Mouse (Mus musculus): ENCODE results near the gene Fam126b. TPM values are rescaled to one million over a fixed set of nuclear protein-coding genes. Genes with fewer than 3 reads are reported as not detected.
A peak's percentile ranks its signal among the peaks of the same experiment; 100 is the strongest.
"Not testable (repeated sequence)": the region's sequence is repeated elsewhere in the genome, so short reads cannot be mapped to it uniquely, and the experiment has no call there.

The Fam126b gene
- total RNA-seq (2014; rRNA removed) (18.1 and 23.6 TPM in 2 replicates), polyA plus RNA-seq (2015; fragmentation: Nextera tagmentation; extraction: Ambion mirVana) (9.8 and 11.7 TPM in 2 replicates)

DNA sequence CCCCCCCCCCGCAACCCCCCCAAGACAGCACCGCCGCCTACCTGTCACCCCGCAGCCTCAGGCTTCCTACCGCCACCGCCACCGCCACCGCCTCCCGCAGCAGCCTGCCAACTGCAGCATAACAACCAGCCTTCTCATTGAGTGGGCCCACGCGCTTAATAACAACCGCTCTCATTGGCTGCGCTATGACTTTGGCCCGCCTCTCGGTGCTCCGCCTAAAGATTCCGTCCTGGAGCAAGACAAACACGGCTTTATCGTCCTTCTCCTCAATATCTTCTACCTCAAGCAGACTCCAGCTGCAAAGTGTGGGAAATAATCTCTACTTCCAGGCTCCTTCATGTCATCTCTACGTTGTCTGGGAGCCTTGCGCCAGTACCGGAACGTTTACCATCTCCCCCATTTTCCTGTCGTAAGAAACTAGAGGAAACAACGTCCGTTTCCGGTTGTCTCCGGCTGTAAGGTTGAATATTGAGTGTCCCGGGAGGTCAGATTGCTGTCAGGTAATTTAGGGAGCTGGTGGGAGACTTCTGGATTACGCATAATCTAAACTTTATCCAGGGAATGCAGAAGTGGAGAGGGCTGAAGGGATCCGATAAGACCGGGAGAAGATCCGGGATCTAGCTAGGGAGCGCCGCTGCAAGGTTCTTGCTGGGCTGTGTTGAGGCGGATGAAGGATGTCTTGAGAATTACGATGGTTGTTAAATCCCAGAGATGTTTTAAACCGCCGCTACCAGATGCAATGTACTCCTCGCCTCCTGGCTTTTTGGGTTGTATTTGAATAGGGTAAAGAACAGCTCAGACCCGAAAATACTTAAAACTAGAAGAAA, at the start of gene Fam126b, which contains the start of gene Ndufb3:
TSS of gene Fam126b (minus strand) at position 153 of the 827 bp plus-strand sequence.
TSS of gene Ndufb3 (plus strand) at position 214 of the 827 bp plus-strand sequence.
- peak within 1 kb of the TSS; percentile 79 for H3K4me2 ChIP-seq (ENCODE audit: low read depth, low read length, poor library complexity, severe bottlenecking)
- H3K9ac ChIP-seq (replicated peaks; ENCODE audit: low read length, poor library complexity, severe bottlenecking): peak within 1 kb of the TSS; percentile 94
- H3K27me3 ChIP-seq (ENCODE audit: insufficient read depth, low read length): no peaks in the 10 kb centered on the region
- peak within 1 kb of the TSS; percentile 87 for H3K27ac ChIP-seq (ENCODE audit: low read depth, low read length)
- peak within 1 kb of the TSS; percentile 78 for H3K4me3 ChIP-seq (ENCODE audit: low read depth, low read length)
- ATAC-seq (ENCODE audit: low FRiP score): peak; percentile 100
- under 1% methylated on average over 40 of the region's 41 CpGs for WGBS
- no peaks in the 10 kb centered on the region for H3K9me3 ChIP-seq (ENCODE audit: low read length)
- H3K36me3 ChIP-seq (ENCODE audit: insufficient read depth, low read length): 0 out of 2 replicates have a peak, but pooled peaks cover 4% of the 10 kb centered on the region
- H3K4me1 ChIP-seq (ENCODE audit: insufficient read depth, low read length): peaks cover 6% of the 10 kb centered on the region; the same call in 1 of the 2 replicates
- DNase-seq (ENCODE audit: low spot score): peak; percentile 96
- no peak for TF ChIP-seq CTCF (IDR thresholded peaks at IDR 0.05)

DNA sequence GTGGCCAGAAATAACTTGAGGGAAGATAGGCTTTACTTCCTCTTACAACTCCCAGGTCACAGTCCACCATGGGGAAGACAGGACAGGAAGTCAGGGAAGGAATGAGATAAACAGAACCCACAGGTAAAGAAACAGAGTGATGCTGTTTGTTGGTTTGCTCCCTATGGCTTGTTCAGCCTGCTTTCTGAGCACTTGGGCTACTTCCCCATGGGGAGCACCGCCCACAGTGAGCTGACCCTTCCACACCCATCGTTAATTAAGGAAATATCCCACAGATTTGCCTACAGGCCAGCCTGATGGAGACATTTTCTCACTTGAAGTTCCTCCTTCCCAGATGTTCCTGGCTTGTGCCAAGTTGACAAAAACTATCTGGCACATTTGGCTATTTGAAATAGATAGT, 42.7 kb upstream of the Fam126b start:
- ATAC-seq (ENCODE audit: low FRiP score); H3K36me3 ChIP-seq (ENCODE audit: insufficient read depth, low read length); H3K4me1 ChIP-seq (ENCODE audit: insufficient read depth, low read length); H3K27ac ChIP-seq (ENCODE audit: low read depth, low read length); H3K4me2 ChIP-seq (ENCODE audit: low read depth, low read length, poor library complexity, severe bottlenecking); DNase-seq (ENCODE audit: low spot score); H3K9ac ChIP-seq (replicated peaks; ENCODE audit: low read length, poor library complexity, severe bottlenecking); H3K9me3 ChIP-seq (ENCODE audit: low read length); H3K4me3 ChIP-seq (ENCODE audit: low read depth, low read length); H3K27me3 ChIP-seq (ENCODE audit: insufficient read depth, low read length): not testable (repeated sequence)
- WGBS: 100% methylated on average over 1 of the region's 2 CpGs

DNA sequence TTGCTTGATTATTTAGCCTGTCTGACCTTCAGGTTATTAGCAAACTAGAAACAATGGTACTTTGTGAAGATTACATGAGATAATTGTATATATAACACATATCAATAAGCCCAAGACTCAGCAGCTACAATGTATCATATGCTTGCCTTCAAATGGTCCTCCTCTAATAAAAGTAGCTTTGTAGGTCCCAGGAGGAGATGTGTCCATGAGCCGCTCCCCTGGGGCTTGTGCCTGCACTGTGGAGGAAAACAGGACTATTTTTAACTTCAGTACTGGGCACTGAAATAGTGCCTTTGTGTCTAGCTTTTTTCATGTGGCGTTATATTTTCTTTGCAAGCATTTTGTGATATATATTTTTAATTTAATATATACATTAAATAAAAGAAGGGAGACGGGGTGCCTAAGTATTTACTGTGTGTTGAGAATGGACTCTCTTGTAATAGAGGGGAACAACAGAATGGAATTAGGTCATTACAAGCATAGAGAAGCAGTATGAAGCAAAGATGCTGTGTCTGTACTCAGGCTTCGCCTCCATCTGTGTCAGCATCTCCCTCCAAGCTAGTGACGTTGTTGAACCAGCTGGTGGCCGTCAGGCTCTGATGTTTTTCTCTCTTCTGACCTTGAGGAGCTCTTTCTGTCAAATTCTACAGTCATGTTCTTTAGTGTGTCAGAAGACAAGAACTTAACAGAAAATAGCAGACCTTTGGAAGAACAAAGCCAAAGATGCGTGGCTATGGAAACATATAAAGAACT, 36.0 kb upstream of the Fam126b start:
- Histone ChIP-seq H3K4me3 (ENCODE audit: low read depth, low read length) (no peak overlapping the region), H3K4me1 (ENCODE audit: insufficient read depth, low read length) (no peaks in the 10 kb centered on the region), H3K27me3 (ENCODE audit: insufficient read depth, low read length) (no peaks in the 10 kb centered on the region), H3K9me3 (ENCODE audit: low read length) (no peaks in the 10 kb centered on the region), H3K9ac (replicated peaks; ENCODE audit: low read length, poor library complexity, severe bottlenecking) (no peak overlapping the region), H3K36me3 (ENCODE audit: insufficient read depth, low read length) (no peaks in the 10 kb centered on the region), H3K4me2 (ENCODE audit: low read depth, low read length, poor library complexity, severe bottlenecking) (no peak overlapping the region), H3K27ac (ENCODE audit: low read depth, low read length) (no peak overlapping the region)
- TF ChIP-seq CTCF (IDR thresholded peaks at IDR 0.05): no peak
- DNase-seq (ENCODE audit: low spot score) (peak; percentile 47), ATAC-seq (ENCODE audit: low FRiP score) (no peak)
- WGBS: 63% methylated on average over 7 of the region's 7 CpGs

DNA sequence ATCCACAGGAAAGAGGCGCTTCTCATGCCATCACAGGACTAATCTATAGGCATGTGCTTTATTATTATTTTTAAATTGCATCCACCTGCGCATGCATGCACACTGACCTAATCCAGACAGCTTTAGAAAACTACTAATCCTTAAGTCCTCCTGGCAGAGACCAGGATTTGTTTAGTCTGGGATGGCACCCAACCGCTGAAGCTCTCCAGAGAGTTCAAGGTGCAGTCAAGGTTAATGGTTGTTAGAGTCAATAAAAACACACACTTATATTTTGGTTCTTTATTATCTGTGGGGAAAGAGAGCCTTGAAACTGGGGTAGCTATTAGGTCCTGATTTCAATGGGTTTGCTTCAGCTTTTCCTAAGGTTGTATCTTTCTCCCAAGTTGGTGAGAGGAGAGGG, 35.1 kb upstream of the Fam126b start:
- no peaks in the 10 kb centered on the region for H3K9me3 ChIP-seq (ENCODE audit: low read length)
- no peak overlapping the region for H3K4me2 ChIP-seq (ENCODE audit: low read depth, low read length, poor library complexity, severe bottlenecking)
- no peak for ATAC-seq (ENCODE audit: low FRiP score)
- no peaks in the 10 kb centered on the region for H3K27me3 ChIP-seq (ENCODE audit: insufficient read depth, low read length)
- H3K36me3 ChIP-seq (ENCODE audit: insufficient read depth, low read length): no peaks in the 10 kb centered on the region
- no peak for DNase-seq (ENCODE audit: low spot score)
- no peak overlapping the region for H3K27ac ChIP-seq (ENCODE audit: low read depth, low read length)
- WGBS: 92% methylated on average over 3 of the region's 3 CpGs
- H3K9ac ChIP-seq (replicated peaks; ENCODE audit: low read length, poor library complexity, severe bottlenecking): no peak overlapping the region
- no peaks in the 10 kb centered on the region for H3K4me1 ChIP-seq (ENCODE audit: insufficient read depth, low read length)
- H3K4me3 ChIP-seq (ENCODE audit: low read depth, low read length): no peak overlapping the region
- TF ChIP-seq CTCF (IDR thresholded peaks at IDR 0.05): no peak

DNA sequence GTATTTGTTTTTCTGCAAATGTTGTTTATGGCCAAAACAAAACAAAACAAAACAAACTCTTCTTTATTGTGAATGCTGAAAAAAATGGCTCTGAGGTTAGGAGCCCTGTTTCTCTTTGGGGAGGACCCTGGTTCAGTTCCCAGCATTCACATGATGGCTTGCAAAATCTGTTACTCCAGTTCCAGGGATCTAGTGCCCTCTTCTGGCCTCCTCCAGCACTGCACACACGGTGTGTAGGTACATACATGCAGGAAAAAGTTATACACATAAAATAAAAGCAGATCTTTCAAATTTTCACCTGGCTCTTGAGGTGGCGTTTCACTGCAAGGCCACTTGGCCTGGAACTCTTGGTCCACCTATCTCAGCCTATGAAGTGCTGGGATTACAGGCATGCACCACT, 32.6 kb upstream of the Fam126b start:
- Histone ChIP-seq H3K36me3 (ENCODE audit: insufficient read depth, low read length) (no peaks in the 10 kb centered on the region), H3K4me1 (ENCODE audit: insufficient read depth, low read length) (no peaks in the 10 kb centered on the region), H3K27me3 (ENCODE audit: insufficient read depth, low read length) (no peaks in the 10 kb centered on the region), H3K4me3 (ENCODE audit: low read depth, low read length) (no peak overlapping the region), H3K9me3 (ENCODE audit: low read length) (no peaks in the 10 kb centered on the region), H3K4me2 (ENCODE audit: low read depth, low read length, poor library complexity, severe bottlenecking) (no peak overlapping the region), H3K9ac (replicated peaks; ENCODE audit: low read length, poor library complexity, severe bottlenecking) (no peak overlapping the region), H3K27ac (ENCODE audit: low read depth, low read length) (no peak overlapping the region)
- 0 out of 2 replicates have a peak, but pooled peaks have one; percentile 4 for TF ChIP-seq CTCF (IDR thresholded peaks at IDR 0.05)
- DNase-seq (ENCODE audit: low spot score) (no peak), ATAC-seq (ENCODE audit: low FRiP score) (no peak)
- 89% methylated on average over 2 of the region's 2 CpGs for WGBS
